Mouse (Mus musculus) C2C12 (cell line): Measurements from ENCODE around the gene Kmt5c. TPM values are rescaled to one million over a fixed set of nuclear protein-coding genes. Genes with fewer than 3 reads are reported as not detected.

Experiments used
- H3K27me3 ChIP-seq: one replicate; pipeline ENCODE4 v1.6.1; 2011; ENCODE audit not compliant: control insufficient read depth, insufficient read depth, insufficient read length
- H3K36me3 ChIP-seq: one replicate; pipeline ENCODE4 v1.6.1; 2011; ENCODE audit not compliant: control insufficient read depth, insufficient read depth
- H3K4me3 ChIP-seq: one replicate; pipeline ENCODE4 v1.5.1; 2011; ENCODE audit warnings: mild to moderate bottlenecking, control low read depth; ENCODE audit not compliant: poor library complexity, insufficient read depth, severe bottlenecking
- H3K79me2 ChIP-seq: one replicate; pipeline ENCODE4 v1.6.1; 2011; ENCODE audit not compliant: control insufficient read depth, insufficient read depth
- H3K79me3 ChIP-seq: one replicate; pipeline ENCODE4 v1.6.1; 2011; ENCODE audit warnings: low read depth, control low read depth
- H3ac ChIP-seq: one replicate; pipeline ENCODE3; 2011; ENCODE audit warnings: low read depth; ENCODE audit not compliant: control insufficient read depth, insufficient read length
- CEBPB ChIP-seq: IDR thresholded peaks from one replicate; pipeline ENCODE4 v1.6.1; 2011; ENCODE audit warnings: low read depth, mild to moderate bottlenecking, control low read depth, moderate library complexity
- CTCF ChIP-seq: IDR thresholded peaks from one replicate; pipeline ENCODE4 v1.5.1; 2011; ENCODE audit not compliant: control insufficient read depth, insufficient read depth, insufficient read length
- FOSL1 ChIP-seq: IDR thresholded peaks from one replicate; pipeline ENCODE4 v1.8.0; 2011; ENCODE audit warnings: mild to moderate bottlenecking, low read length; ENCODE audit not compliant: poor library complexity, insufficient read depth, severe bottlenecking
- MAX ChIP-seq: IDR thresholded peaks from one replicate; pipeline ENCODE4 v1.6.1; 2011; ENCODE audit warnings: mild to moderate bottlenecking, control low read depth
- MYOD1 ChIP-seq: IDR thresholded peaks from one replicate; pipeline ENCODE4 v1.6.1; 2011; ENCODE audit warnings: low read depth; ENCODE audit not compliant: control insufficient read depth, insufficient read length
- MYOG ChIP-seq: IDR thresholded peaks from one replicate; pipeline ENCODE4 v1.6.1; 2011; ENCODE audit not compliant: control insufficient read depth, insufficient read length; ENCODE audit errors: extremely low read depth
- USF1 ChIP-seq: IDR thresholded peaks from one replicate; pipeline ENCODE4 v1.6.1; 2011; ENCODE audit warnings: low read depth, mild to moderate bottlenecking, control low read depth, moderate library complexity
- polyA plus RNA-seq: library from polyadenylated mRNA; unstranded; fragments of >200 nt; fragmentation: generic; extraction: Trizol; gene quantifications from one replicate; pipeline ENCODE4 v1.2.1, GENCODE M21; 2012; ENCODE audit warnings: missing spikeins

Gene Kmt5c
- polyA plus RNA-seq, 1 experiment, result 12.7 TPM

- no peak overlapping the region for H3K4me3 ChIP-seq
- TF ChIP-seq FOSL1 (no peak), USF1 (no peak), CTCF (no peak), MYOG (no peak), MAX (no peak), CEBPB (no peak), MYOD1 (no peak)
- no peak overlapping the region for H3ac ChIP-seq
- peaks cover 2% of the 10 kb centered on the region for H3K79me3 ChIP-seq
- H3K27me3 ChIP-seq, result no peaks in the 10 kb centered on the region
- peaks cover 7% of the 10 kb centered on the region for H3K79me2 ChIP-seq
- H3K36me3 ChIP-seq, result no peaks in the 10 kb centered on the region
These were observed 2.0 kb downstream of the Kmt5c start for GRCm38 (mm10) chr7:4741672-4742481.

GRCm38 (mm10) chr7:4742482-4742819 lies 2.5 kb downstream of the Kmt5c start:
- Histone ChIP-seq H3ac (no peak overlapping the region), H3K4me3 (no peak overlapping the region), H3K79me3 (peaks cover 2% of the 10 kb centered on the region), H3K27me3 (no peaks in the 10 kb centered on the region), H3K36me3 (no peaks in the 10 kb centered on the region), H3K79me2 (peaks cover 7% of the 10 kb centered on the region)
- TF ChIP-seq USF1, result no peak
- TF ChIP-seq MYOD1, result no peak
- no peak for TF ChIP-seq MYOG
- TF ChIP-seq CTCF, result no peak
- no peak for TF ChIP-seq FOSL1
- no peak for TF ChIP-seq CEBPB
- TF ChIP-seq MAX, result no peak

GRCm38 (mm10) chr7:4743354-4743753 lies 3.4 kb downstream of the Kmt5c start:
- Histone ChIP-seq H3K36me3 (no peaks in the 10 kb centered on the region), H3K79me3 (peaks cover 2% of the 10 kb centered on the region), H3K79me2 (peaks cover 7% of the 10 kb centered on the region), H3K4me3 (no peak overlapping the region), H3ac (no peak overlapping the region), H3K27me3 (no peaks in the 10 kb centered on the region)
- TF ChIP-seq FOSL1 (no peak), MYOD1 (no peak), MAX (no peak), USF1 (no peak), CTCF (no peak), CEBPB (no peak), MYOG (no peak)

- Histone ChIP-seq H3K4me3 (no peak overlapping the region), H3K27me3 (no peaks in the 10 kb centered on the region), H3K36me3 (no peaks in the 10 kb centered on the region), H3K79me2 (peaks cover 7% of the 10 kb centered on the region), H3K79me3 (peaks cover 2% of the 10 kb centered on the region), H3ac (no peak overlapping the region)
- TF ChIP-seq USF1 (no peak), CTCF (no peak), MYOD1 (no peak), CEBPB (no peak), FOSL1 (no peak), MYOG (no peak), MAX (no peak)
These were observed 5.0 kb downstream of the Kmt5c start for GRCm38 (mm10) chr7:4744886-4745285.

GRCm38 (mm10) chr7:4746326-4746980 lies 6.5 kb downstream of the Kmt5c start:
- H3K79me3 ChIP-seq, result no peaks in the 10 kb centered on the region
- no peak overlapping the region for H3ac ChIP-seq
- no peaks in the 10 kb centered on the region for H3K36me3 ChIP-seq
- TF ChIP-seq USF1 (no peak), FOSL1 (no peak), MYOG (no peak), CTCF (no peak), CEBPB (no peak), MYOD1 (no peak), MAX (no peak)
- no peaks in the 10 kb centered on the region for H3K27me3 ChIP-seq
- H3K4me3 ChIP-seq, result no peak overlapping the region
- no peaks in the 10 kb centered on the region for H3K79me2 ChIP-seq
